Mouse (Mus musculus): ENCODE data around the gene Wdr24. TPM values are rescaled to one million over a fixed set of nuclear protein-coding genes. Genes with fewer than 3 reads are reported as not detected.

Wdr24 gene
- polyA plus RNA-seq, 1 experiment: 14.5 TPM

DNA sequence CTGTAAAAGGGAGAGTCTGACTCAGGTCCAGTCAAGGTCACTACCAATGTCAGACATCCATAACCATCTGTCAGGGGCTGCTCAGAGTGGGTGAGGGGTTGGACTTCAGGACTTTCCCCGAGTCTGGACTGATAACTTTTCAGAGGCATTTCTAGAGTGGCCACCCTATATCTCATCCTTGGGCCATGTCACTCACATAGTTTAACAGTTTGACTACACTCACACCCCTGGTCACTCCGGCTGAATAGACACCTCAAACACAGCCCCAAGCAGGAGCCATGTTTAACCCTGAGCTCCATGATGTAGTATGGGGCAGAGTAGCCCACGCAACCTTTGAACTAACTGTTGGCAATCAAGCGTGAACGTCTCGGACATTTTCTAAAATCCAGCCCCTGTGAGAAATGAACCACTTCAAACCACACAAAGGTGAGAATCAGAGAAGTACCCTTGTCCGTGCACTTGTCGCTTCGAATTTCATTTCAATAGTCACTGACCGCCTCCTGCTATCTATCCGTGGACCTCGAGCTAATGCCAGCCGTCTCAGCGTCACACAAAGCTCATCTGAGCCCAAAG is 50.8 kb downstream of the Wdr24 start:
- peak overlapping the region; percentile 66 for H3K4me3 ChIP-seq (ENCODE audit: insufficient read depth, low read length)
- TF ChIP-seq CTCF (IDR thresholded peaks at IDR 0.05; ENCODE audit: borderline replicate concordance, insufficient read depth, low read length) (no peak), POLR2A (IDR thresholded peaks at IDR 0.05; ENCODE audit: low read depth, low read length) (no peak)
- 0 out of 2 replicates have a peak, but pooled peaks cover 3% of the 10 kb centered on the region for H3K4me1 ChIP-seq (ENCODE audit: control insufficient read depth, insufficient read depth, low read length)
- H3K27ac ChIP-seq (ENCODE audit: insufficient read depth, low read length): no peak overlapping the region

DNA sequence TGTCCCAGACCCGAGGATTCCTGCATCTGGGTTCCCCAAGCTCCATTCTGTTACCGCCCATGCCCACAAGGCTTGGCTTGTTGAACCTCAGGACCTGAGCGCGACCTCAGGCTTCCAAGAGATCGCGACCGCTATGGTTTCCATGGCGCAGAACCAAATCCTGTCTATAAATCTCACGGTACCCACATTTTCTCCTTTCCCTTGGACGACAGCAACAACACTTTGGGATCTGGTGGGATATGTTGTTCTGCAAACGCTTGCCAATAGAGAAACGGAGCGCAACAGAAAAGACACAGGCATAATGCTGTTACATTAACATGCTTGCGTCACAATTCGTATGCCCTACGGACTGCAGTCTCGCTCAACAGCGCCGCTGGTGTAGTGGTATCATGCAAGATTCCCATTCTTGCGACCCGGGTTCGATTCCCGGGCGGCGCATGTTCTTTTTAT is 51.3 kb downstream of the Wdr24 start, which contains the start of gene Mettl26:
Gene Mettl26, plus strand, starts transcription at position 354 of the 450 bp plus-strand sequence.
- TF ChIP-seq POLR2A (IDR thresholded peaks at IDR 0.05; ENCODE audit: low read depth, low read length): peak; percentile 50; the same call in 1 of the 2 replicates
- TF ChIP-seq CTCF (IDR thresholded peaks at IDR 0.05; ENCODE audit: borderline replicate concordance, insufficient read depth, low read length): no peak
- H3K27ac ChIP-seq (ENCODE audit: insufficient read depth, low read length): peak within 1 kb of the TSS; percentile 76
- peak within 1 kb of the TSS; percentile 66 for H3K4me3 ChIP-seq (ENCODE audit: insufficient read depth, low read length)
- 0 out of 2 replicates have a peak, but pooled peaks cover 3% of the 10 kb centered on the region for H3K4me1 ChIP-seq (ENCODE audit: control insufficient read depth, insufficient read depth, low read length)

DNA sequence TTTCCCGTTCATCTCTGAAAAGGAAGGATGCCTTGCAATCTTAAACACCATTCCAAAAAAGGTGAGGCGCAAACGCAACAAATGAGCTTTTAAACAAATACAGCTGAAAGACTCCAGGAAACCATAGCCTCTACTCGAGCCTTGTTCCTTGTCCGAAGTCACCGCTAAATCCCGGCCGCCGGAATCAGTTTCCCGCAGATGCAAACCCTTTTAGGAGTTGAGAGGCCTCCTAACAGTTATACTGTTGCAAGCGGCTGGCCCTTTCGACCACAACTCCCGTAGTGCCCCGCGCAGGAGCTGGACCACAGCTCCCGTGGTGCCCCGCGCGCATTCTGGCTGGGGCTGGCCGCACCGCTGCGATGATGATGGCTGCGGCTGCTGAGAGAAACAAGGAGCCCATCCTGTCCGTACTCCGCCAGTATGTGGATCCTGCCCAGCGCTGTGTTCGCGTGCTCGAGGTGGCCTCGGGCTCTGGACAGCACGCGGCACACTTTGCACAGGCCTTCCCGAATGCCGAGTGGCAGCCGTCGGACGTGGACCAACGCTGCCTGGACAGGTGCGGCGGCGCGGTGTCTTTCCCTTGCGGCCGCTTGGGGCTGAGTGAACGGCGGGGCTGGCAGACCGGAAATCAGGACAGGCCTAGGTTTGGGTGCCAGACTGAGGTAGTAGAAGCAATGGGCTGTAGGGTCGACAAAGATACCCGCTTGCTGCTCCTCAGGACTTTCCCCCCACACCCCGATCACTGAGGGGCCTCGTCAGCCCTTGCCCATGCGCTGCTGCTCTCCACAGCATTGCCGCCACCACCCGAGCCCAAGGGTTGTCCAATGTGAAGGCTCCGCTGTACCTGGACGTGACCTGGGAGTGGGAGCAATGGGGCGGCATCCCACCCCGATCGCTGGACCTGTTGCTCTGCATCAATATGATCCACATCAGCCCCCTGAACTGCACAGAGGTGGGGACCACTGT is 52.0 kb downstream of the Wdr24 start:
- Histone ChIP-seq H3K4me1 (ENCODE audit: control insufficient read depth, insufficient read depth, low read length) (0 out of 2 replicates have a peak, but pooled peaks cover 3% of the 10 kb centered on the region), H3K27ac (ENCODE audit: insufficient read depth, low read length) (peak overlapping the region; percentile 76), H3K4me3 (ENCODE audit: insufficient read depth, low read length) (peak overlapping the region; percentile 60)
- TF ChIP-seq CTCF (IDR thresholded peaks at IDR 0.05; ENCODE audit: borderline replicate concordance, insufficient read depth, low read length) (no peak), POLR2A (IDR thresholded peaks at IDR 0.05; ENCODE audit: low read depth, low read length) (peak; percentile 90)

DNA sequence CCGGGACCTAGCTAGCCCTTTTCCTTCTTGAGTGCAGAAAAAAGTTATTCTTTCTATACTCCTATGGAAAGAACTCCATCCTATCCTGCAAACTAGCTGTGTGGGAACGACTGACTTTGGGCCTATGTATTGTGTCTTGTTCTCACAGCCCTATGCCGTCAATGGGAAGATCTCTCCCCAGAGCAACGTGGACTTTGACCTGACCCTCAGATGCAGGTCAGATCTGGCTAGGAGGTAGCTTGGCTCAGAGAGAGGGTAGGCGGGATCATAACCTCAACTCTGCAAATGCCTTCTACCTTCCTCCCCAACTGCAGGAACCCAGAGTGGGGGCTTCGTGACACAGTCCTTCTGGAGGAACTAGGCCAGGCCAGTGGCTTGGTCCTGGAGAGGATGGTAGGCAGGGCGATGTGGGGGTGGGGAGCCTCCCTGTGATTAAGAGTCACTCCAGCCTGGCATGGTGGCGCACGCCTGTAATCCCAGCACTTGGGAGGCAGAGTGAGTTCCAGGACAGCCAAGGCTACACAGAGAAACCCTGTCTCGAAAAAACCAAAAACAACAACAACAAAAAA is 53.0 kb downstream of the Wdr24 start:
- Histone ChIP-seq H3K4me3 (ENCODE audit: insufficient read depth, low read length) (peak overlapping the region; percentile 60), H3K27ac (ENCODE audit: insufficient read depth, low read length) (no peak overlapping the region), H3K4me1 (ENCODE audit: control insufficient read depth, insufficient read depth, low read length) (0 out of 2 replicates have a peak, but pooled peaks cover 3% of the 10 kb centered on the region)
- TF ChIP-seq POLR2A (IDR thresholded peaks at IDR 0.05; ENCODE audit: low read depth, low read length): no peak
- no peak for TF ChIP-seq CTCF (IDR thresholded peaks at IDR 0.05; ENCODE audit: borderline replicate concordance, insufficient read depth, low read length)

DNA sequence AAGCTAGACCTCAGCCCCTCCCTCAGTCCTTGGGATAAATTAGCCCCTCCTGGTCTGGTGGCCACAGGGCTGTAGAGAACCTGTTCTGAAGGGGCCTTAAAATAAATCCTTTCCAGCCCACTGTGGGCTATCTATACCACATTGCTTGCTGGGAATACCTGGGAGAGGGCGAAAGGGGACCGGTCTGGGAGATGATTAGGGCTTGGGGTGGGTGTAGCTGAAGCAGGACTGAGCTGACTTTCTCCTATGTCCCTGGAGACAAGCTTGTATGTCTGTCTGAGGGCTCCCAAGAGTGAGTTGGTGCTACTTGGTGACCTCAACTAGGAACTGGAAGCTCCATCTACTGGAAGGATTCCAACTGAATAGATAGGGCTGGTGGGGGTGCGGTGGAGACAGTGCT is 53.6 kb downstream of the Wdr24 start:
- H3K27ac ChIP-seq (ENCODE audit: insufficient read depth, low read length): no peak overlapping the region
- TF ChIP-seq POLR2A (IDR thresholded peaks at IDR 0.05; ENCODE audit: low read depth, low read length) (no peak), CTCF (IDR thresholded peaks at IDR 0.05; ENCODE audit: borderline replicate concordance, insufficient read depth, low read length) (no peak)
- H3K4me3 ChIP-seq (ENCODE audit: insufficient read depth, low read length): no peak overlapping the region
- 0 out of 2 replicates have a peak, but pooled peaks cover 3% of the 10 kb centered on the region for H3K4me1 ChIP-seq (ENCODE audit: control insufficient read depth, insufficient read depth, low read length)

DNA sequence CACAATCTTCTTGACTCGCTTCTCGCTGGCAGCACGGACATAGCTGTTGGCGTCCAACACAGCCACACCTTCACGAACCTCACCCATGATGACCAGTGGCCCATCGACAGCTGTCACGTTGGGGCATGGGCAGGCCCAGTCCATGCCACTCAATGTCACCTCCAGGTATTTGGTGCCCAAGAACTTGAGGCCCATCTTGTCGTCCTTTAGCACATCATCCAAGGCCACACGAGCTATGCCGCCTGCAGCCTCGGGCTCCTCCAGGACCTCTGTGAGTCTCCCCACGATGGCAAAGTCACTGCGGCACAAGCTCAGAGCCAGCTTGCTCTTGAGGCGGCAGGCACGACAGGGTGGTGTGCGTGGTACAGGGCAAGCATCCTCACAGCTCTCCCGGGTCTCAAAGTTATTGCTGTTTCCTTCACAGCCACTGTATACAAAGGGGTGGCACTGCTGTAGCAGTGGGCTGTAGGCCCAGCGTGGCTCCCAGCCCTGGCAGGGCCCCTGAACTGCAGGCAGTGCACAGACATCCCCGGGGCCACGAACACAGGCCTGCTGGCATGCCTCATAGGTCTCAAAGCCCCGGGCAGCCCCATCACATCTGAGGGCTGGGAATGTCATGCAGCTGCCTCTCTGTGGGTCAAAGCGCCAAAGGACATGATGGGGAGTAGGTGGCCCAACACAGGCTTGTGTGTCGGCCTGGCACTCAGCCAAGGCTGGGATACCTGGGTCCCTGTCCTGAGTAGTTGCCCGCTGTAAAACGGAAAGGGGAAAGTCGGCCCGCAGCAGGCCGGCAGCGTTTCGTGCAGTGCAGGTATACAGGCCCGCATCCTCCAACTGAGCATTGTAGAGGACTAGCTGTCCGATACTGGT is 54.5 kb downstream of the Wdr24 start:
- Histone ChIP-seq H3K27ac (ENCODE audit: insufficient read depth, low read length) (no peak overlapping the region), H3K4me1 (ENCODE audit: control insufficient read depth, insufficient read depth, low read length) (0 out of 2 replicates have a peak, but pooled peaks cover 3% of the 10 kb centered on the region), H3K4me3 (ENCODE audit: insufficient read depth, low read length) (no peak overlapping the region)
- TF ChIP-seq CTCF (IDR thresholded peaks at IDR 0.05; ENCODE audit: borderline replicate concordance, insufficient read depth, low read length): no peak
- TF ChIP-seq POLR2A (IDR thresholded peaks at IDR 0.05; ENCODE audit: low read depth, low read length): no peak

Other genes starting within 250 kb of the Wdr24 start
- gene Lmf1, start 244.5 kb upstream of the Wdr24 start, polyA plus RNA-seq (2011; ENCODE audit: insufficient read length, low read depth, missing spikeins): 15.2 and 19.2 TPM in 2 replicates
- not detected in 2 replicates for gene Gng13, start 106.5 kb upstream of the Wdr24 start, polyA plus RNA-seq (2011; ENCODE audit: insufficient read length, low read depth, missing spikeins)
- 9.0 and 10.7 TPM in 2 replicates for gene Chtf18, start 96.2 kb upstream of the Wdr24 start, polyA plus RNA-seq (2011; ENCODE audit: insufficient read length, low read depth, missing spikeins)
- gene Rpusd1, start 96.0 kb upstream of the Wdr24 start, polyA plus RNA-seq (2011; ENCODE audit: insufficient read length, low read depth, missing spikeins): 10.0 and 13.0 TPM in 2 replicates
- gene Mslnl, start 87.6 kb upstream of the Wdr24 start, polyA plus RNA-seq (2011; ENCODE audit: insufficient read length, low read depth, missing spikeins): not detected in 2 replicates
- 2.3 and 3.3 TPM in 2 replicates for gene Msln, start 69.2 kb upstream of the Wdr24 start, polyA plus RNA-seq (2011; ENCODE audit: insufficient read length, low read depth, missing spikeins)
- 14.6 and 20.3 TPM in 2 replicates for gene Narfl, start 49.9 kb upstream of the Wdr24 start, polyA plus RNA-seq (2011; ENCODE audit: insufficient read length, low read depth, missing spikeins)
- 18.1 and 23.8 TPM in 2 replicates for gene Haghl, start 38.0 kb upstream of the Wdr24 start, polyA plus RNA-seq (2011; ENCODE audit: insufficient read length, low read depth, missing spikeins)
- gene Ccdc78, start 37.0 kb upstream of the Wdr24 start, polyA plus RNA-seq (2011; ENCODE audit: insufficient read length, low read depth, missing spikeins): not detected in 2 replicates
- gene Fam173a, start 30.7 kb upstream of the Wdr24 start, polyA plus RNA-seq (2011; ENCODE audit: insufficient read length, low read depth, missing spikeins): 25.4 and 26.4 TPM in 2 replicates
- 2.0 TPM in 1 of 2 replicates, not detected in the other for gene AC134908.4, start 28.0 kb upstream of the Wdr24 start, polyA plus RNA-seq (2011; ENCODE audit: insufficient read length, low read depth, missing spikeins)
- gene Metrn, start 26.5 kb upstream of the Wdr24 start, polyA plus RNA-seq (2011; ENCODE audit: insufficient read length, low read depth, missing spikeins): 24.8 and 33.5 TPM in 2 replicates
- 4.1 and 4.7 TPM in 2 replicates for gene Fbxl16, start 14.5 kb upstream of the Wdr24 start, polyA plus RNA-seq (2011; ENCODE audit: insufficient read length, low read depth, missing spikeins)
- 24.4 and 27.9 TPM in 2 replicates for gene Jmjd8, start 5.2 kb downstream of the Wdr24 start, polyA plus RNA-seq (2011; ENCODE audit: insufficient read length, low read depth, missing spikeins)
- gene Stub1, start 9.8 kb downstream of the Wdr24 start, polyA plus RNA-seq (2011; ENCODE audit: insufficient read length, low read depth, missing spikeins): 115 and 118 TPM in 2 replicates
- 1.8 and 2.1 TPM in 2 replicates for gene Rhbdl1, start 13.7 kb downstream of the Wdr24 start, polyA plus RNA-seq (2011; ENCODE audit: insufficient read length, low read depth, missing spikeins)
- 0.63 TPM in 1 of 2 replicates, not detected in the other for gene Gm20683, start 18.1 kb downstream of the Wdr24 start, polyA plus RNA-seq (2011; ENCODE audit: insufficient read length, low read depth, missing spikeins)
- 21.0 and 29.7 TPM in 2 replicates for gene Rhot2, start 21.2 kb downstream of the Wdr24 start, polyA plus RNA-seq (2011; ENCODE audit: insufficient read length, low read depth, missing spikeins)
- gene Wdr90, start 37.9 kb downstream of the Wdr24 start, polyA plus RNA-seq (2011; ENCODE audit: insufficient read length, low read depth, missing spikeins): 5.9 and 11.4 TPM in 2 replicates
- gene Mcrip2, start 45.1 kb downstream of the Wdr24 start, polyA plus RNA-seq (2011; ENCODE audit: insufficient read length, low read depth, missing spikeins): 7.1 and 9.8 TPM in 2 replicates
- 14.4 and 19.7 TPM in 2 replicates for gene Mettl26, start 51.4 kb downstream of the Wdr24 start, polyA plus RNA-seq (2011; ENCODE audit: insufficient read length, low read depth, missing spikeins)
- 0.38 and 0.83 TPM in 2 replicates for gene Wfikkn1, start 57.2 kb downstream of the Wdr24 start, polyA plus RNA-seq (2011; ENCODE audit: insufficient read length, low read depth, missing spikeins)
- gene Rab40c, start 96.1 kb downstream of the Wdr24 start, polyA plus RNA-seq (2011; ENCODE audit: insufficient read length, low read depth, missing spikeins): 21.5 and 23.9 TPM in 2 replicates
- 47.8 and 48.0 TPM in 2 replicates for gene Pigq, start 121.3 kb downstream of the Wdr24 start, polyA plus RNA-seq (2011; ENCODE audit: insufficient read length, low read depth, missing spikeins)
- gene Nhlrc4, start 121.3 kb downstream of the Wdr24 start, polyA plus RNA-seq (2011; ENCODE audit: insufficient read length, low read depth, missing spikeins): not detected in 2 replicates
- not detected in 2 replicates for gene A930017K11Rik, start 128.9 kb downstream of the Wdr24 start, polyA plus RNA-seq (2011; ENCODE audit: insufficient read length, low read depth, missing spikeins)
- gene Capn15, start 162.2 kb downstream of the Wdr24 start, polyA plus RNA-seq (2011; ENCODE audit: insufficient read length, low read depth, missing spikeins): 10.1 and 10.9 TPM in 2 replicates
- 20.7 and 22.6 TPM in 2 replicates for gene Rab11fip3, start 245.9 kb downstream of the Wdr24 start, polyA plus RNA-seq (2011; ENCODE audit: insufficient read length, low read depth, missing spikeins)